Mouse (Mus musculus) hindbrain, embryonic 11.5 days (tissue): Measurements from ENCODE around the gene Nf1. TPM values are rescaled to one million over a fixed set of nuclear protein-coding genes. Genes with fewer than 3 reads are reported as not detected.

Source experiments
- ATAC-seq: fragments of 200-750 bp; cut with Nextera tagmentation; 2 replicates; pipeline ENCODE4 v1.8.0; 2017; ENCODE audit warnings: mild to moderate bottlenecking, moderate TSS enrichment, moderate library complexity; ENCODE audit not compliant: low FRiP score
- DNase-seq: peaks from one replicate; pipeline ENCODE4 v3.0.0-alpha.2; 2015; ENCODE audit warnings: low spot score
- H3K27ac ChIP-seq: fragments of 300-500 bp; sonication (generic); 2 replicates; pipeline ENCODE4 v1.5.1; 2014; ENCODE audit warnings: mild to moderate bottlenecking, low read depth, low read length
- H3K27me3 ChIP-seq: fragments of 300-500 bp; sonication (generic); 2 replicates; pipeline ENCODE4 v1.6.1; 2014; ENCODE audit warnings: mild to moderate bottlenecking, low read length, moderate library complexity, mixed read lengths; ENCODE audit not compliant: control insufficient read depth, insufficient read depth
- H3K36me3 ChIP-seq: fragments of 300-500 bp; sonication (generic); 2 replicates; pipeline ENCODE4 v1.6.1; 2014; ENCODE audit warnings: mild to moderate bottlenecking, low read length, moderate library complexity, mixed read lengths; ENCODE audit not compliant: control insufficient read depth, insufficient read depth
- H3K4me1 ChIP-seq: fragments of 300-500 bp; sonication (generic); replicated peaks from 2 replicates; pipeline ENCODE4 v1.6.1; 2014; ENCODE audit warnings: low read length, mixed read lengths; ENCODE audit not compliant: control insufficient read depth, insufficient read depth
- H3K4me2 ChIP-seq: fragments of 300-500 bp; sonication (generic); replicated peaks from 2 replicates; pipeline ENCODE4 v1.6.1; 2014; ENCODE audit warnings: mild to moderate bottlenecking, low read depth, low read length
- H3K4me3 ChIP-seq: fragments of 300-500 bp; sonication (generic); 2 replicates; pipeline ENCODE4 v1.5.1; 2014; ENCODE audit warnings: low read depth, low read length
- H3K9ac ChIP-seq: fragments of 300-500 bp; sonication (generic); 2 replicates; pipeline ENCODE4 v1.6.1; 2014; ENCODE audit warnings: low read depth, low read length
- H3K9me3 ChIP-seq: fragments of 300-500 bp; sonication (generic); 2 replicates; pipeline ENCODE4 v1.6.1; 2016; ENCODE audit warnings: low read length; ENCODE audit not compliant: control insufficient read depth
- WGBS: fragments of 180-500 bp; shearing (Covaris S2); extraction: QIAGEN DNeasy Blood & Tissue Kit; methylation state at CpG from one replicate; pipeline ENCODE4 v1.1.7; 2014; 5-methylcytosine and 5-hydroxymethylcytosine counted together
- polyA plus RNA-seq: library from polyadenylated mRNA; unstranded; fragments of >200 nt; fragmentation: Nextera tagmentation; extraction: Ambion mirVana; gene quantifications from 2 replicates; pipeline ENCODE4 v1.2.1, GENCODE M21; 2014

Nf1 gene
- polyA plus RNA-seq, 1 experiment from 2014 or later, result 14.9 TPM

DNA sequence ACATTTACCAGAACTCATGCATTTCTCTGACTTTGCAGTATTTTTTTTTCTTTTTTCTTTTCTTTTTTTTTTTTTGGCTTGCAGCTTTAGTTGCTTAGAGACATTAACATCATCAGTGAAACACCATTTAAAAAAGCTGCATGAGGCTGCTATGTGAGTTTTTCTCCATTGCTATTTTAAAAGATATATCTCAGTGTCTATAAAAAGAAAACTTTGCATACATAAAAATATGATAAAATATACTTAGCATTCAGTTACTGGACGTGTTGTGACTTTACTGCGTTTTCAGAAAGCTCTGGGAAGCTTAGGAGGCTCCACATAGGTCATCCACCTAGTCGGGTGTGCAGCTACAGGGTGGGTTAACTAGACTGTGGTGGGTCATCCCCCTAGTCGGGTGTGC, 120.4 kb downstream of the Nf1 start:
- H3K4me1 ChIP-seq, result no peaks in the 10 kb centered on the region
- WGBS, result 92% methylated on average over 4 of the region's 4 CpGs
- no peaks in the 10 kb centered on the region for H3K9me3 ChIP-seq
- no peak overlapping the region for H3K4me3 ChIP-seq
- no peak overlapping the region for H3K9ac ChIP-seq
- DNase-seq (no peak), ATAC-seq (no peak)
- peaks cover 3% of the 10 kb centered on the region; the same call in 1 of the 2 replicates for H3K36me3 ChIP-seq
- H3K27me3 ChIP-seq, result no peaks in the 10 kb centered on the region
- no peak overlapping the region for H3K27ac ChIP-seq
- no peak overlapping the region for H3K4me2 ChIP-seq

GRCm38 (mm10) chr11:79460756-79461450, 121.4 kb downstream of the Nf1 start:
- Histone ChIP-seq H3K4me2 (no peak overlapping the region), H3K9ac (no peak overlapping the region), H3K9me3 (no peaks in the 10 kb centered on the region), H3K27me3 (no peaks in the 10 kb centered on the region), H3K36me3 (peaks cover 3% of the 10 kb centered on the region; the same call in 1 of the 2 replicates), H3K4me1 (no peaks in the 10 kb centered on the region), H3K4me3 (no peak overlapping the region), H3K27ac (no peak overlapping the region)
- DNase-seq, result no peak
- ATAC-seq, result no peak
- 91% methylated on average over 3 of the region's 3 CpGs for WGBS

- no peak overlapping the region for H3K27ac ChIP-seq
- no peak overlapping the region for H3K9ac ChIP-seq
- no peak overlapping the region for H3K4me3 ChIP-seq
- no peaks in the 10 kb centered on the region for H3K9me3 ChIP-seq
- DNase-seq (no peak), ATAC-seq (no peak)
- no peaks in the 10 kb centered on the region for H3K27me3 ChIP-seq
- H3K4me2 ChIP-seq, result no peak overlapping the region
- no peaks in the 10 kb centered on the region for H3K4me1 ChIP-seq
- H3K36me3 ChIP-seq, result 0 out of 2 replicates have a peak, but pooled peaks cover 2% of the 10 kb centered on the region
- WGBS, result 88% methylated on average over 1 of the region's 1 CpGs
Measured at GRCm38 (mm10) chr11:79468097-79468496, 128.6 kb downstream of the Nf1 start.

DNA sequence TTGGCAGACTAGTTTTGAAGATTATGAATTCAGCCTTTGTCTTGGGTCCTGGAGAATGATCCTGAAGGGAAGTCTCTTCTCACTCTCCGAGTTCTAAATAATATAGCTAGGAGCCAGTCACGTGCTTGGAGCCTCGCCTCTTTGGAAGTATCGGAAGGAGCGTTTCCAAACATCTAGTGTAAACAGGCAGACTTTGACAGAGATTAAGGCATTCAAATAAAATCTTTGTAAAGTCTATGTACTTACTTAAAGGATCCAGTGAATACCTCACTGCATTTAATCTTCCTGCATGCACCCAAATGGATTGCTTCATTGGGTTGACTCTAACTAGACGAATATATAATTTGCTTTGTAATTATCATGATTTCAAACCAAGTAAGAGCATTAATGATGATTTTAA, 143.9 kb downstream of the Nf1 start:
- ATAC-seq (no peak), DNase-seq (no peak)
- Histone ChIP-seq H3K4me1 (no peaks in the 10 kb centered on the region), H3K36me3 (no peaks in the 10 kb centered on the region), H3K9me3 (no peaks in the 10 kb centered on the region), H3K27me3 (no peaks in the 10 kb centered on the region), H3K27ac (no peak overlapping the region), H3K4me3 (no peak overlapping the region), H3K9ac (no peak overlapping the region), H3K4me2 (no peak overlapping the region)
- 92% methylated on average over 6 of the region's 6 CpGs for WGBS

DNA sequence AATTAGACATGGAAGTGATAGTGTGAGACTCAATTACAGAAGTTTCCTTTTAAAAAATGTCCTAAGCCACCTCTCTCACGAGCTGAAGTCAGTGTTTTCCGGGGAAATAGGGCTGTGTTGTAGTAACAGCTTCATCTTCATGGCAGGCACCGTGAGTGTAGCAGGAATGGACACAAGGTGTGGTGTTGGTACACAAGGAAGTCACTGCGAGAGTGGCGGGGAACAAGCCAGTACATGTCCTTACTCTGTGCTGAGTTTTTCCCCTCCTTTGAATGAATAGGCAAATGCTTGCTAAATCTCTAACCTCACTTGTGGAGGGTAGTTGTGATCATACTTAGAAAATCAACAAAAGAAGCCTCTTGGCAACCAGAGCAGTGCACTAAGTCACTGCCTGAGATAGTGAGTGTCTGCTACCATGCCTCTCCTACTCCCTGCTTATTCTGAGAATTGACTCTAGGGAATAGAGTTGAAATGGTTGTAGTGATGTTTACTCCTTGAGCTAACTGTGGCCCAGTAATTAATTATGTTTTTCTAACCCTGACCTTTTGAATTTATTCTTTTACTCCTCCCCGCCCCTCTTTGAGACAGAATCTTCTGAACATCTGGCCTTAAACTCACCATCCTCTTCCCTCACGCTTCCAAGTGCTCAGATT, 144.5 kb downstream of the Nf1 start:
- no peaks in the 10 kb centered on the region for H3K9me3 ChIP-seq
- no peaks in the 10 kb centered on the region for H3K27me3 ChIP-seq
- H3K4me1 ChIP-seq, result no peaks in the 10 kb centered on the region
- no peak overlapping the region for H3K27ac ChIP-seq
- no peak overlapping the region for H3K4me3 ChIP-seq
- no peaks in the 10 kb centered on the region for H3K36me3 ChIP-seq
- WGBS, result 87% methylated on average over 7 of the region's 7 CpGs
- no peak overlapping the region for H3K4me2 ChIP-seq
- DNase-seq, result no peak
- ATAC-seq, result no peak
- no peak overlapping the region for H3K9ac ChIP-seq

- H3K27me3 ChIP-seq, result no peaks in the 10 kb centered on the region
- H3K36me3 ChIP-seq, result no peaks in the 10 kb centered on the region
- no peak overlapping the region for H3K27ac ChIP-seq
- no peak overlapping the region for H3K4me2 ChIP-seq
- ATAC-seq (no peak), DNase-seq (no peak)
- H3K4me1 ChIP-seq, result no peaks in the 10 kb centered on the region
- no peak overlapping the region for H3K4me3 ChIP-seq
- no peak overlapping the region for H3K9ac ChIP-seq
- no peaks in the 10 kb centered on the region for H3K9me3 ChIP-seq
Measured at GRCm38 (mm10) chr11:79484721-79485120, 145.2 kb downstream of the Nf1 start.

DNA sequence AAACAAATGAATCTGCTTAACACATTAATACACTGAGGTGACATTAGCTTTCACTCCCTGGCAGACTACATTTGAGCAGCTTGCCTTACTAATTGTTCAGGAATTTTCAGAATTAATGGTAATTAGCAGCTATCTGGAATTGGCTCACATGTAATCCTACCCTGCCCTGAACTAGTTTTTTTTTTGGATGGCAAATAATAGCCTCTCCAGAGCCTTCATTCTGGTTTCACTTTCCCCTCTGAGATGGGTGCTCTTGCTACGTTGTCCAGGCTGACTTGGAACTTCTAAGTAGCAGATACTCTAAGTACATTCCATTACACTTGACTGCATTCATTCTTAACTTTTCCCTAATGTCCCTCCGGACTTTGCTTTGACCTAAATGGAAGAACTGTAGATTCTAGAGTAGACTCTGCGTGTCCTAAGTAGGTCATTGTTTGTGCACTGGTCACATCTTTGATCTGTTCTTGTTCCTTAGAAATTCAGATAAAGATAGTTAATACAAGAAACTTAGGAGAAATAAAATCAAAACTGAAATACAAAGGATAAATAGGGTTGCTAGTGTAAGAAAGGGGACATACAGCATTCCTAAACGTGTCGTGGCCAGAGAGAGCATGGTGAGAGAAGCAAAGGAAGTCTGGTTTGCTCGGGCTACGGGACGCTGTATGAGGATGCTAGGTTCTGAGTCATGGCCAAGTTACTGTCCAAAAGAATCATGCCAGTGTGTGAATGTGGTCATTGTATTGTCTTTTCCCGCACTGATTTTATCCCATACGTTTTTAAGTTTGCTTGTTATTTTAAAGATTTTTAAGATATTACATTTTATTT, 155.7 kb downstream of the Nf1 start:
- Histone ChIP-seq H3K4me2 (no peak overlapping the region), H3K9ac (no peak overlapping the region), H3K36me3 (no peaks in the 10 kb centered on the region), H3K27ac (no peak overlapping the region), H3K4me3 (no peak overlapping the region), H3K4me1 (no peaks in the 10 kb centered on the region), H3K27me3 (no peaks in the 10 kb centered on the region), H3K9me3 (no peaks in the 10 kb centered on the region)
- ATAC-seq, result no peak
- WGBS, result 85% methylated on average over 10 of the region's 10 CpGs
- no peak for DNase-seq

DNA sequence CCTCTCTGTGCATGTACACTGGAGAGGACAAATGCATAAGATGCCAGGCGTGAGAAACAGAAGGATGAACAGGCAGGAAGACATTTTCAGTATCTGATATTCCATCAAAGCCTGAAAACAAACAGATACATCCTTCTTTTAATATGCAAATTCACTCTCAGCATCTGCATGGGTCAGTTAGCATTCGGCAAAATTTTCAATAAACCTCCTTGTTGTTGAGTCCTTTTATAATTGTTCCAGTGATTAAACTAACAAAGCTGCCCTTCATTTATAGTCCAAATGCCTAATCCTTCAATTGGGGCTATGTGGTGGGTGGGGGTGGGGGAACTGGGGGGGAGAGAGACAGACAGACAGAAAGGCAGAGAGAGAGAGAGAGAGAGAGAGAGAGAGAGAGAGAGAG, 163.4 kb downstream of the Nf1 start:
- WGBS, result 38% methylated on average over 2 of the region's 2 CpGs
- Histone ChIP-seq H3K27ac (no peak overlapping the region), H3K4me2 (no peak overlapping the region), H3K9ac (no peak overlapping the region), H3K4me3 (no peak overlapping the region), H3K36me3 (no peaks in the 10 kb centered on the region), H3K4me1 (no peaks in the 10 kb centered on the region), H3K9me3 (no peaks in the 10 kb centered on the region), H3K27me3 (no peaks in the 10 kb centered on the region)
- DNase-seq, result no peak
- ATAC-seq, result no peak
